ENCODE assay signal across 11 mouse cellular contexts in genomic region chr6:88928026-88928425, GRCm38 (mm10). TPM values are rescaled to one million over a fixed set of nuclear protein-coding genes. Genes with fewer than 3 reads are reported as not detected.
A peak's percentile ranks its signal among the peaks of the same experiment; 100 is the strongest.
DNase-seq lines count a peak whose midpoint lies in the region; ATAC-seq lines count a peak whose summit lies in the region.
"Had no signal": no experiment of that assay in that cellular context is flagged by ENCODE, and none has a peak within 500 bp of the region (broad histone marks: within the 10 kb centered on the region; RNA-seq: fewer than 3 reads in every experiment).

No protein-coding gene starts in this region.

- DNase-seq in cerebellum, adult 18-20 months: peak; percentile 60 to 65
- DNase-seq in liver, embryonic 11.5 days (ENCODE audit: low spot score): no peak
- DNase-seq in kidney, postnatal 25 days: no peak
- no peak for DNase-seq in ovary, postnatal 10 days (ENCODE audit: low spot score)
- DNase-seq: gastrocnemius, postnatal 25 days had no signal

- no peak overlapping the region for H3K9ac ChIP-seq in liver, embryonic 11.5 days (ENCODE audit: low read depth, low read length)
- no peak overlapping the region for H3K9ac ChIP-seq in liver, embryonic 12.5 days
- no peak overlapping the region for H3K9ac ChIP-seq in midbrain, embryonic 15.5 days
- H3K9ac ChIP-seq: hindbrain, embryonic 15.5 days; liver, postnatal 0 days had no signal

- 79% methylated on average over 1 of the region's 1 CpGs for WGBS in liver, embryonic 11.5 days
- 77% methylated on average over 1 of the region's 1 CpGs for WGBS in liver, embryonic 12.5 days (ENCODE audit: insufficient replicate concordance)
- 83% methylated on average over 1 of the region's 1 CpGs for WGBS in midbrain, embryonic 15.5 days

- no peaks in the 10 kb centered on the region for H3K9me3 ChIP-seq in liver, embryonic 11.5 days (ENCODE audit: control insufficient read depth, low read length)
- H3K9me3 ChIP-seq in liver, embryonic 12.5 days (replicated peaks): no peaks in the 10 kb centered on the region
- no peaks in the 10 kb centered on the region for H3K9me3 ChIP-seq in midbrain, embryonic 15.5 days
- H3K9me3 ChIP-seq: hindbrain, embryonic 15.5 days had no signal

- H3K36me3 ChIP-seq in liver, embryonic 11.5 days (ENCODE audit: control insufficient read depth, insufficient read depth, low read length): no peaks in the 10 kb centered on the region
- no peaks in the 10 kb centered on the region for H3K36me3 ChIP-seq in liver, embryonic 12.5 days
- H3K36me3 ChIP-seq in midbrain, embryonic 15.5 days (replicated peaks): no peaks in the 10 kb centered on the region
- H3K36me3 ChIP-seq: hindbrain, embryonic 15.5 days had no signal

- ATAC-seq in cerebellum, adult (ENCODE audit: insufficient number of reproducible peaks, low FRiP score, low TSS enrichment): no peak; the same call in 1 of the 2 replicates
- ATAC-seq in liver, embryonic 11.5 days (replicated peaks; ENCODE audit: low FRiP score): 0 out of 2 replicates have a peak, but pooled peaks have one; percentile 19
- ATAC-seq in liver, embryonic 12.5 days: no peak
- peak; percentile 4; the same call in 1 of the 2 replicates for ATAC-seq in erythroblast, adult 5-6 weeks (replicated peaks; ENCODE audit: low FRiP score, poor library complexity, severe bottlenecking)
- ATAC-seq in midbrain, embryonic 15.5 days (replicated peaks): peak; percentile 27; the same call in 1 of the 2 replicates

- no peak overlapping the region for H3K4me3 ChIP-seq in liver, embryonic 11.5 days (ENCODE audit: low read depth, low read length)
- no peak overlapping the region for H3K4me3 ChIP-seq in liver, embryonic 12.5 days
- H3K4me3 ChIP-seq in midbrain, embryonic 15.5 days: no peak overlapping the region
- H3K4me3 ChIP-seq: hindbrain, embryonic 15.5 days had no signal

- no peak overlapping the region for H3K27ac ChIP-seq in liver, embryonic 11.5 days (ENCODE audit: low read depth, low read length)
- H3K27ac ChIP-seq in liver, embryonic 12.5 days: no peak overlapping the region
- H3K27ac ChIP-seq in midbrain, embryonic 15.5 days: no peak overlapping the region

- no peak overlapping the region for H3K4me2 ChIP-seq in liver, embryonic 11.5 days
- H3K4me2 ChIP-seq in liver, embryonic 12.5 days: no peak overlapping the region
- no peak overlapping the region for H3K4me2 ChIP-seq in midbrain, embryonic 15.5 days
- H3K4me2 ChIP-seq: hindbrain, embryonic 15.5 days had no signal

- H3K27me3 ChIP-seq in liver, embryonic 11.5 days (replicated peaks; ENCODE audit: control insufficient read depth, insufficient read depth, low read length): 0 out of 2 replicates have a peak, but pooled peaks cover 2% of the 10 kb centered on the region
- no peaks in the 10 kb centered on the region for H3K27me3 ChIP-seq in liver, embryonic 12.5 days (replicated peaks)
- H3K27me3 ChIP-seq in midbrain, embryonic 15.5 days (replicated peaks): no peaks in the 10 kb centered on the region
- H3K27me3 ChIP-seq: hindbrain, embryonic 15.5 days had no signal

- H3K4me1 ChIP-seq in liver, embryonic 11.5 days (replicated peaks; ENCODE audit: control insufficient read depth, insufficient read depth, low read length): peaks cover 14% of the 10 kb centered on the region
- H3K4me1 ChIP-seq in liver, embryonic 12.5 days: peaks cover 24% of the 10 kb centered on the region
- peaks cover 50% of the 10 kb centered on the region for H3K4me1 ChIP-seq in midbrain, embryonic 15.5 days

RNA-seq across cellular contexts. Expression of gene Tpra1, which starts 26.0 kb away (rescaled TPM):
- polyA plus RNA-seq in liver, embryonic 11.5 days (2014; fragmentation: Nextera tagmentation; extraction: Ambion mirVana): 55.1 and 56.7 TPM in 2 replicates
- 52.7 and 53.9 TPM in 2 replicates for polyA plus RNA-seq in liver, embryonic 12.5 days (2016; fragmentation: Nextera tagmentation; extraction: Ambion mirVana)
- 112 and 136 TPM in 2 replicates for total RNA-seq in erythroblast, adult 5-6 weeks (2015; ENCODE audit: low replicate concordance)
- total RNA-seq in erythroblast, adult 5-6 weeks (2017; ENCODE audit: low replicate concordance): 210 and 272 TPM in 2 replicates
- polyA plus RNA-seq in midbrain, embryonic 15.5 days (2015; fragmentation: Nextera tagmentation; extraction: Ambion mirVana): 102 and 103 TPM in 2 replicates

RNA-seq across cellular contexts. Expression of gene Mcm2, which starts 29.4 kb away (rescaled TPM):
- polyA plus RNA-seq in liver, embryonic 11.5 days (2014; fragmentation: Nextera tagmentation; extraction: Ambion mirVana): 254 and 284 TPM in 2 replicates
- 240 and 243 TPM in 2 replicates for polyA plus RNA-seq in liver, embryonic 12.5 days (2016; fragmentation: Nextera tagmentation; extraction: Ambion mirVana)
- total RNA-seq in erythroblast, adult 5-6 weeks (2015; ENCODE audit: low replicate concordance): 30.6 and 34.7 TPM in 2 replicates
- 78.5 and 87.8 TPM in 2 replicates for total RNA-seq in erythroblast, adult 5-6 weeks (2017; ENCODE audit: low replicate concordance)
- polyA plus RNA-seq in midbrain, embryonic 15.5 days (2015; fragmentation: Nextera tagmentation; extraction: Ambion mirVana): 24.7 and 28.8 TPM in 2 replicates

RNA-seq across cellular contexts. Expression of gene Podxl2, which starts 53.2 kb away (rescaled TPM):
- polyA plus RNA-seq in liver, embryonic 11.5 days (2014; fragmentation: Nextera tagmentation; extraction: Ambion mirVana): 9.1 and 10.7 TPM in 2 replicates
- polyA plus RNA-seq in liver, embryonic 12.5 days (2016; fragmentation: Nextera tagmentation; extraction: Ambion mirVana): 4.6 and 5.0 TPM in 2 replicates
- not detected in 2 replicates for total RNA-seq in erythroblast, adult 5-6 weeks (2015; ENCODE audit: low replicate concordance)
- not detected in 2 replicates for total RNA-seq in erythroblast, adult 5-6 weeks (2017; ENCODE audit: low replicate concordance)
- polyA plus RNA-seq in midbrain, embryonic 15.5 days (2015; fragmentation: Nextera tagmentation; extraction: Ambion mirVana): 697 and 723 TPM in 2 replicates

Comparison
In these comparisons a context has a peak if more than half of its experiments do, and no peak if none do; other contexts are left out.
1. ATAC-seq: peak in liver, embryonic 11.5 days (single experiment), erythroblast, adult 5-6 weeks (single experiment) and midbrain, embryonic 15.5 days (single experiment); none in cerebellum, adult (single experiment) and liver, embryonic 12.5 days (single experiment).
2. DNase-seq: peak in cerebellum, adult 18-20 months (2 of 2); none in liver, embryonic 11.5 days (single experiment), kidney, postnatal 25 days (0 of 2) and ovary, postnatal 10 days (single experiment).
3. RNA of gene Podxl2, which starts 53.2 kb away (polyA plus RNA-seq): 697 to 723 TPM in midbrain, embryonic 15.5 days; 9.1 to 10.7 TPM in liver, embryonic 11.5 days and 4.6 to 5.0 TPM in liver, embryonic 12.5 days; every median in the first group is over 10 times any median in the second.